Mouse (Mus musculus): ENCODE measurements around the gene Ostm1. TPM values are rescaled to one million over a fixed set of nuclear protein-coding genes. Genes with fewer than 3 reads are reported as not detected.

Ostm1 gene
- polyA plus RNA-seq, 1 experiment: 5.8 TPM

- no peak for TF ChIP-seq GATA1 (IDR thresholded peaks at IDR 0.05; ENCODE audit: low read length)
These were observed 131.1 kb downstream of the Ostm1 start for GRCm38 (mm10) chr10:42714676-42715075.

- no peak for TF ChIP-seq GATA1 (IDR thresholded peaks at IDR 0.05; ENCODE audit: low read length)
These were observed 131.9 kb downstream of the Ostm1 start for GRCm38 (mm10) chr10:42715366-42716035.

GRCm38 (mm10) chr10:42722116-42722515 is 138.5 kb downstream of the Ostm1 start:
- TF ChIP-seq GATA1 (IDR thresholded peaks at IDR 0.05; ENCODE audit: low read length): no peak

DNA sequence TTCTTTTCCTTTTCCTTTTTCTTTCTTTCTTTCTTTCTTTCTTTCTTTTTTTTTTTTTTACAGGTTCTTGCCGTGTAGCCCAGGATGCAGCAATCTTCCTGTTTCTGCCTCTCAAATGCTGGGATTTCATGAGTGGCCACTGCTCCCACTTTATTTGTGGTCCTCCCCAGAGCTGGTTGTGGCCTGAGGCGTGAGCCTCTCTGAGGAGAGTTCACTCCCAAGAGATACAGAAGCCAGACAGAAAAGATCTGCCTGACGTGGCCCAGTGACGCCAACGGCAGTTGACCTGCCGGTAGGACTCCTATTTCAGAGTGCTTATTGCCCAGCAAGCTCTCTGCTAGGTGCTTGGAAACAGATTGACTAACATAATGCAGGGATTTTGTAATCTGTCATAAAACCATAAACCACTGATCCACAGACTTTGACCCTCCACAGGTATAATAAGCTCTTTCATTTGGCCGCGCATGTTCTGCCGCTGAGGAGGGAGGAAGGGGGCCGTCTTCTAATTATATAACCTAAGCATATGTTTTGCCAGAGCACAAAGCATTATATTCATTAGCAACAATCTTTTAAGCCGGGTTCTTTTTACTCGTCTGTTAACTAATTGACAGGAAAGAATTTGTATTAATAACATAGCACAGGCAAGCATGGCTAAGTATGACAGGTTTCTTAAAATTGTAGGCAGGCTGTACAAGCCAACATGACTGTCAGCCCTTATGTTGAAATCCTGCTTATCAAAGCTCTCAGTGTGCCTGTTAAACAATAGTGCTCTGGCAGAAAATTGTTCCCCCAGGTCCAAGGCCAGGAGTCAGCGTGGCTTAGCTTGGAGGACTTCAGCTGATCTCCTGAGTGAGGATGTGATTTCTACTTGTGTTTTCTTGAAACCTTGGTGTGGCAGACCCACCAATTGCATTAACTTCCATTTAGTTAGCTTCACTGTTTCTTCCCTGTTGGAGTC is 139.9 kb downstream of the Ostm1 start:
- no peak for TF ChIP-seq GATA1 (IDR thresholded peaks at IDR 0.05; ENCODE audit: low read length)

- TF ChIP-seq GATA1 (IDR thresholded peaks at IDR 0.05; ENCODE audit: low read length): no peak
These were observed 146.0 kb downstream of the Ostm1 start for GRCm38 (mm10) chr10:42729607-42730006.

DNA sequence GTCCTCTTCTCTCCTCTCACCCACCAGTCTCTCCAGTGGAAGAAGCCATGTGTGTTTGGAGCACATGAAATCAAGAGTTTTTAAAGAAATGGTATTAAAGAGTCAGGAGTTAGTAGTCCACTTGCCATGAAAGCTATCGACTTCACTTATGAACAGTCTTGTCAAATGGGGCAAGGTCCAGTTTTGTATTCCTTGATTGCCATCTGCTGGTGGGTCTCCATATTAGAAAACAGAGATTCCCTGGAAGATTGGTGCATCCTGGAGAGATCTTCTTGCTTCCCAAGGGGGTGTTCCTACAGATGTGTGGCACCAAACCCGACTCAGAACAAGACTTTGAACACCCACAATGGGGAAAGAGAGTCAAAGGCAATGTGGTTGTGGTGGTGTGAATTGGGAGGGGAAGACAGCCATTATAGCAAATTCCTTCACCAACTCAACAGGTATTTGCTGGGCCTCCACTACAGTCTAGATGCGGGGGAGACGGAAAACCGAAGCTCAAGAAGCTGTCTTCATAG is 151.0 kb downstream of the Ostm1 start:
- no peak for TF ChIP-seq GATA1 (IDR thresholded peaks at IDR 0.05; ENCODE audit: low read length)

DNA sequence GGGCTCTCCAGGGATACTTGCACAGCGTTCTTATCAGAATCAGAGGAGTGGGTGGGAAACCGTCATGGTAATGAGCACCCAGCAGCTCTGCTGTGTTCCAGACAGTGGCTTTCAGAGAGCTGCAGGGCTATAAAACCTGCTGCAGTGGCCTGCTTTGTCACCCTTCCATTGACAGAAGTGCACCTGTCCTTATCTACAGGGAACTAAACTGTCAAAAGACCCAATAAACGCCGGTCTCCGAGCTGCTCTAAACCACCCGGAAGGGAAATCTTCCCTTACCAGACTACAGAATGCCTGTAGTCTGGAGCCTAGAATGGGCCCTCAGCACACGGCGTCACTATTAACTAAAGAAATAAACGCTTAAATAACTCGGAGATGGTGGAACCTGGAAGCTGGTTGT is 168.2 kb downstream of the Ostm1 start:
- no peak for TF ChIP-seq GATA1 (IDR thresholded peaks at IDR 0.05; ENCODE audit: low read length)

Other genes with a start within 250 kb of the Ostm1 start
- gene Afg1l, start 105.3 kb upstream of the Ostm1 start, polyA plus RNA-seq (2012): 5.9 and 6.5 TPM in 2 replicates
- 234 and 320 TPM in 2 replicates for gene Snx3, start 81.8 kb upstream of the Ostm1 start, polyA plus RNA-seq (2012)
- not detected in 2 replicates for gene Nr2e1, start 190 bp upstream of the Ostm1 start, polyA plus RNA-seq (2012)
- gene Sec63, start 177.7 kb downstream of the Ostm1 start, polyA plus RNA-seq (2012): 2.3 and 2.9 TPM in 2 replicates